Mouse (Mus musculus) kidney, postnatal 10 days (tissue): ENCODE results near the gene Ccdc77.

Experiments used
- DNase-seq: peaks from one replicate; pipeline ENCODE4 v3.0.0; 2021; ENCODE audit warnings: mixed read lengths

Ccdc77 gene

GRCm38 (mm10) chr6:120363688-120364522 lies at the start of gene Ccdc77, which contains the start of gene Kdm5a:
Gene Ccdc77, minus strand, starts transcription at chr6:120364374.
Gene Kdm5a, plus strand, starts transcription at chr6:120364124.
- peak; percentile 95 for DNase-seq

- no peak for DNase-seq
Measured at GRCm38 (mm10) chr6:120403936-120404335, 39.8 kb upstream of the Ccdc77 start.

- no peak for DNase-seq
Measured at GRCm38 (mm10) chr6:120395622-120396345, 31.6 kb upstream of the Ccdc77 start.

GRCm38 (mm10) chr6:120392811-120393210 lies 28.6 kb upstream of the Ccdc77 start:
- DNase-seq, result no peak

GRCm38 (mm10) chr6:120390054-120390453 lies 25.9 kb upstream of the Ccdc77 start:
- DNase-seq, result no peak

- DNase-seq, result no peak
Measured at GRCm38 (mm10) chr6:120376736-120377135, 12.6 kb upstream of the Ccdc77 start.

GRCm38 (mm10) chr6:120365051-120365450 lies 877 bp upstream of the Ccdc77 start:
- DNase-seq, result peak; percentile 29

GRCm38 (mm10) chr6:120364523-120364905 lies 340 bp upstream of the Ccdc77 start:
- DNase-seq, result no peak

GRCm38 (mm10) chr6:120362774-120363687 lies 1.1 kb downstream of the Ccdc77 start:
- DNase-seq, result no peak

GRCm38 (mm10) chr6:120362124-120362523 lies 2.0 kb downstream of the Ccdc77 start:
- no peak for DNase-seq

- DNase-seq, result peak; percentile 88
Measured at GRCm38 (mm10) chr6:120356951-120357945, 6.9 kb downstream of the Ccdc77 start.

- DNase-seq, result no peak
Measured at GRCm38 (mm10) chr6:120356478-120356877, 7.7 kb downstream of the Ccdc77 start.

GRCm38 (mm10) chr6:120349018-120349417 lies 15.2 kb downstream of the Ccdc77 start:
- no peak for DNase-seq

- no peak for DNase-seq
Measured at GRCm38 (mm10) chr6:120343992-120344391, 20.2 kb downstream of the Ccdc77 start.

GRCm38 (mm10) chr6:120332351-120332750 lies 31.8 kb downstream of the Ccdc77 start:
- no peak for DNase-seq

- DNase-seq, result peak; percentile 84
Measured at GRCm38 (mm10) chr6:120324295-120324927, 39.8 kb downstream of the Ccdc77 start.

- no peak for DNase-seq
Measured at GRCm38 (mm10) chr6:120320369-120320768, 43.8 kb downstream of the Ccdc77 start.

- DNase-seq, result no peak
Measured at GRCm38 (mm10) chr6:120319129-120319528, 45.0 kb downstream of the Ccdc77 start.

- no peak for DNase-seq
Measured at GRCm38 (mm10) chr6:120318303-120318940, 45.8 kb downstream of the Ccdc77 start.

- DNase-seq, result no peak
Measured at GRCm38 (mm10) chr6:120312443-120312842, 51.7 kb downstream of the Ccdc77 start.

GRCm38 (mm10) chr6:120309787-120310186 lies 54.4 kb downstream of the Ccdc77 start:
- DNase-seq, result no peak
